Mouse (Mus musculus): Measurements from ENCODE around the gene Ano8. TPM values are rescaled to one million over a fixed set of nuclear protein-coding genes. Genes with fewer than 3 reads are reported as not detected.

Ano8 gene
- polyA plus RNA-seq, 1 experiment = 10.0 TPM

DNA sequence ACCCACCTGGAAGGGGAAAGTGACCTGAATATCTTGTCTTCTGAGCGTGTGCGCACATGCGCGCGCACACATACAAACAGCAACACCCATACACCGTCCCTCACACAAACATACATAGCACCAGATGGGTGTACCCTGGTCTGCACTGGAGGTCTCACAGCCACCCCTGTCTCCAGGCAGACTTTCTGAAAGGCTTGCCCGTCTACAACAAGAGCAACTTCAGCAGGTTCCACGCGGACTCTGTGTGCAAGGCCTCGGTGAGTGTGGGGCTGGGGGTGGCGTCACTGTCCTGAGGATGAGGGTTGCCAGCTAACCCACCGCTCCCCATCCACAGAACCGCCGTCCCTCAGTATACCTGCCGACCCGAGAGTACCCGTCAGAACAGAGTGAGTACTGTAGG, 13.9 kb downstream of the Ano8 start:
- Histone ChIP-seq H3K27ac (ENCODE audit: insufficient read depth, low read depth, low read length) (no peak overlapping the region), H3K4me1 (ENCODE audit: control insufficient read depth, insufficient read depth, low read length) (peaks cover 10% of the 10 kb centered on the region), H3K4me3 (ENCODE audit: insufficient read depth, low read length) (no peak overlapping the region)
- no peak for TF ChIP-seq POLR2A (IDR thresholded peaks at IDR 0.05; ENCODE audit: borderline replicate concordance, low read depth, low read length)
- TF ChIP-seq CTCF (IDR thresholded peaks at IDR 0.05; ENCODE audit: low read depth, low read length) = no peak

DNA sequence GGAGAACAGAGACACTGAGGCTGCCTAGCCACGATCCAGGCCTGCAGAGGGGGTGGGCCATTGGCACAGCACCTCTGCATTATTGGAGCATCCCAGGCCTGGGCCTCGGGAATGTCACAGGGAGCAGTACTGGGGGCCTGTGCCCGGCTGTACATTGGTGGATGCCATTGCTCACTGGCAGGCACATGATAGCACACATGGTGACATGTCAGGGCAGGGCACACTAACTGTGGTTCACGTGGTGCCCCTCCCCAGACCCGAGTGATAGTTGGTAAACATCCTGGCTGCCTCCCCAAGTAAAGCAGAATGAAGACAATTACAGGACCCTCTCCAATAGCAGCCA, 14.9 kb downstream of the Ano8 start:
- H3K4me3 ChIP-seq (ENCODE audit: insufficient read depth, low read length) = no peak overlapping the region
- H3K4me1 ChIP-seq (ENCODE audit: control insufficient read depth, insufficient read depth, low read length) = peaks cover 12% of the 10 kb centered on the region
- H3K27ac ChIP-seq (ENCODE audit: insufficient read depth, low read depth, low read length) = no peak overlapping the region
- TF ChIP-seq POLR2A (IDR thresholded peaks at IDR 0.05; ENCODE audit: borderline replicate concordance, low read depth, low read length) (no peak), CTCF (IDR thresholded peaks at IDR 0.05; ENCODE audit: low read depth, low read length) (no peak)

GRCm38 (mm10) chr8:71470146-71470912, 15.4 kb downstream of the Ano8 start:
- peak overlapping the region; percentile 70 for H3K4me3 ChIP-seq (ENCODE audit: insufficient read depth, low read length)
- H3K27ac ChIP-seq (ENCODE audit: insufficient read depth, low read depth, low read length) = no peak overlapping the region
- TF ChIP-seq POLR2A (IDR thresholded peaks at IDR 0.05; ENCODE audit: borderline replicate concordance, low read depth, low read length) (no peak), CTCF (IDR thresholded peaks at IDR 0.05; ENCODE audit: low read depth, low read length) (no peak)
- H3K4me1 ChIP-seq (ENCODE audit: control insufficient read depth, insufficient read depth, low read length) = peaks cover 13% of the 10 kb centered on the region

DNA sequence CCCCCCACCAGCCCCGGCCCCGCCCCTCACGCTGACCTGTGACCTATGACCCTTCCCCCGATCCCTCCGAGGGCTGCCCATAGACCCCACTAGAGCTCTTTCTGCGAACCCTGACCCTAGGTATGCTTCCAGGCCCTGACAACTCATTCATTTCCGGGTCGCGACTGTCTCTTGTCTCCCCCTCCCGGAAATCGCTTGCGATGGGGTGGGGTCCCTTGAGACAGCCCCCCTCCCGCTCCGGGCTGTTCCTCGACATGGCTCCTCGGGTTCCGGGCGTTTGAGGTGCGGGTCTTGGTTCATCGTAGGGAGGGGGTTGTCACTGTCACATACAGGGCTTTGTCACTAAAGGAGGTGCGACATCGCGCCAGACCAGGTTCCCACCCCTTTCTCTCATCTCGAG, 16.4 kb downstream of the Ano8 start:
- Histone ChIP-seq H3K4me1 (ENCODE audit: control insufficient read depth, insufficient read depth, low read length) (peaks cover 13% of the 10 kb centered on the region), H3K27ac (ENCODE audit: insufficient read depth, low read depth, low read length) (no peak overlapping the region), H3K4me3 (ENCODE audit: insufficient read depth, low read length) (peak overlapping the region; percentile 70)
- TF ChIP-seq CTCF (IDR thresholded peaks at IDR 0.05; ENCODE audit: low read depth, low read length) (no peak), POLR2A (IDR thresholded peaks at IDR 0.05; ENCODE audit: borderline replicate concordance, low read depth, low read length) (no peak)

DNA sequence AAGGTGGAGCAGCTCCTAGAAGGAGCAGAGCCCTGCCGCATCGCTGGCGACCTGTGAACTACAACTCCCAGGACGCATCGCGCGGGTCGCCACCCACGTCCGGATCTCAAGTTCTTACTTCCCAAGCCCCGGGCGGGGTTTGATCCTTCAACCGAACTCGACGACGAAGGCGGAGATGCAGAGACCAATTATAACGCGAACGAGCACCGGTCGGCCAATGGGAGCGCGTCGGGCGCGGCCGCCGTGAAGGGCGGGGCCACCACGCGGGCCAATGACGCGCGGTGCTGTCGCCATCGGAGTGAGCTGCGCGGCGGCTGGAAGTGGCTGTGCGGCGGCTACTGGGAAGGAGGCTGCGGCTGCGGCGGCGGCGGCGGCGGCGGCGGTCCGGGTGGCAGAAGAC, 16.8 kb downstream of the Ano8 start, which contains the start of gene Dda1:
Gene Dda1, plus strand, starts transcription at position 284 of the 400 bp plus-strand sequence.
- Histone ChIP-seq H3K27ac (ENCODE audit: insufficient read depth, low read depth, low read length) (no peak within 1 kb of the TSS), H3K4me3 (ENCODE audit: insufficient read depth, low read length) (peak within 1 kb of the TSS; percentile 70), H3K4me1 (ENCODE audit: control insufficient read depth, insufficient read depth, low read length) (peaks cover 15% of the 10 kb centered on the region)
- no peak for TF ChIP-seq CTCF (IDR thresholded peaks at IDR 0.05; ENCODE audit: low read depth, low read length)
- no peak for TF ChIP-seq POLR2A (IDR thresholded peaks at IDR 0.05; ENCODE audit: borderline replicate concordance, low read depth, low read length)

DNA sequence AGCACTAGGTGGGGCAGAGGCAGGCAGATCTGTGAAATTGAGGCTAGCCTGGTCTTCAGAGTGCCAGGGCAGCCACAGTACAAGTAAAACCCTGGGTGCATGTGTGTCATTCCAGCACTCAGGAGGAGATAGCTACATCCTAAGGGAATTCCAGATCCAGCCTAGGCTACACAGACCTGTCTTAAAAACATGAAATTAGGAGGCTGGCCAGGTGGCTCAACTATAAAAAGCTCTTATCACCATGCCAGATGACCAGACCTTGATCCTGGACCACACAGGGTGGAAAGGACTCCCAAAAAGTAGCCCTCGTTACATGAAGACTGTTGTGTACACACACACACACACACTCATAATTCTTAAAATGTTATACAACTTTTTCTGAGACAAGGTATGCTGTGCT, 17.8 kb downstream of the Ano8 start:
- no peak for TF ChIP-seq CTCF (IDR thresholded peaks at IDR 0.05; ENCODE audit: low read depth, low read length)
- Histone ChIP-seq H3K4me3 (ENCODE audit: insufficient read depth, low read length) (no peak overlapping the region), H3K27ac (ENCODE audit: insufficient read depth, low read depth, low read length) (no peak overlapping the region), H3K4me1 (ENCODE audit: control insufficient read depth, insufficient read depth, low read length) (peaks cover 16% of the 10 kb centered on the region)

GRCm38 (mm10) chr8:71467201-71467600, 18.6 kb downstream of the Ano8 start:
- TF ChIP-seq CTCF (IDR thresholded peaks at IDR 0.05; ENCODE audit: low read depth, low read length) (no peak), POLR2A (IDR thresholded peaks at IDR 0.05; ENCODE audit: borderline replicate concordance, low read depth, low read length) (no peak)
- no peak overlapping the region for H3K4me3 ChIP-seq (ENCODE audit: insufficient read depth, low read length)
- no peak overlapping the region for H3K27ac ChIP-seq (ENCODE audit: insufficient read depth, low read depth, low read length)
- H3K4me1 ChIP-seq (ENCODE audit: control insufficient read depth, insufficient read depth, low read length) = peaks cover 20% of the 10 kb centered on the region

GRCm38 (mm10) chr8:71466198-71466597, 19.6 kb downstream of the Ano8 start:
- H3K4me3 ChIP-seq (ENCODE audit: insufficient read depth, low read length) = no peak overlapping the region
- peaks cover 20% of the 10 kb centered on the region for H3K4me1 ChIP-seq (ENCODE audit: control insufficient read depth, insufficient read depth, low read length)
- TF ChIP-seq POLR2A (IDR thresholded peaks at IDR 0.05; ENCODE audit: borderline replicate concordance, low read depth, low read length) (no peak), CTCF (IDR thresholded peaks at IDR 0.05; ENCODE audit: low read depth, low read length) (no peak)
- no peak overlapping the region for H3K27ac ChIP-seq (ENCODE audit: insufficient read depth, low read depth, low read length)

- Histone ChIP-seq H3K4me1 (ENCODE audit: control insufficient read depth, insufficient read depth, low read length) (peaks cover 20% of the 10 kb centered on the region), H3K4me3 (ENCODE audit: insufficient read depth, low read length) (peak overlapping the region; percentile 83), H3K27ac (ENCODE audit: insufficient read depth, low read depth, low read length) (no peak overlapping the region)
- TF ChIP-seq CTCF (IDR thresholded peaks at IDR 0.05; ENCODE audit: low read depth, low read length) (no peak), POLR2A (IDR thresholded peaks at IDR 0.05; ENCODE audit: borderline replicate concordance, low read depth, low read length) (no peak)
Observed at GRCm38 (mm10) chr8:71465733-71466132, 20.0 kb downstream of the Ano8 start.

- peaks cover 13% of the 10 kb centered on the region for H3K4me1 ChIP-seq (ENCODE audit: control insufficient read depth, insufficient read depth, low read length)
- H3K27ac ChIP-seq (ENCODE audit: insufficient read depth, low read depth, low read length) = peak within 1 kb of the TSS; percentile 45
- peak within 1 kb of the TSS; percentile 83 for H3K4me3 ChIP-seq (ENCODE audit: insufficient read depth, low read length)
- TF ChIP-seq CTCF (IDR thresholded peaks at IDR 0.05; ENCODE audit: low read depth, low read length) = 0 out of 2 replicates have a peak, but pooled peaks have one; percentile 2
- no peak for TF ChIP-seq POLR2A (IDR thresholded peaks at IDR 0.05; ENCODE audit: borderline replicate concordance, low read depth, low read length)
Observed at GRCm38 (mm10) chr8:71464513-71465500, 21.0 kb downstream of the Ano8 start, which contains the start of gene Mrpl34. Gene Mrpl34, plus strand, starts transcription at chr8:71464959.
